Mouse (Mus musculus) gastrocnemius, postnatal 25 days (tissue): ENCODE results near the gene Rfpl4b. TPM values are rescaled to one million over a fixed set of nuclear protein-coding genes. Genes with fewer than 3 reads are reported as not detected.
"Not testable (repeated sequence)": the region's sequence is repeated elsewhere in the genome, so short reads cannot be mapped to it uniquely, and the experiment has no call there.

Experiments
- DNase-seq: peaks from one replicate; pipeline ENCODE4 v3.0.0; 2022
- long read RNA-seq, 2 experiments: library from polyadenylated mRNA; stranded (forward); transcript quantifications; one replicate each; pipeline ENCODE4 v2.0.0; 2021
- total RNA-seq, 2 experiments: library from RNA; stranded (reverse); gene quantifications; 1 replicate in 1 of 2; 2 replicates in 1 of 2; pipeline ENCODE4 v1.2.3; 2021

The Rfpl4b gene
- total RNA-seq, result not detected
- long read RNA-seq, experiment 1, result 0 reads
- long read RNA-seq, experiment 2, result 0 reads

DNA sequence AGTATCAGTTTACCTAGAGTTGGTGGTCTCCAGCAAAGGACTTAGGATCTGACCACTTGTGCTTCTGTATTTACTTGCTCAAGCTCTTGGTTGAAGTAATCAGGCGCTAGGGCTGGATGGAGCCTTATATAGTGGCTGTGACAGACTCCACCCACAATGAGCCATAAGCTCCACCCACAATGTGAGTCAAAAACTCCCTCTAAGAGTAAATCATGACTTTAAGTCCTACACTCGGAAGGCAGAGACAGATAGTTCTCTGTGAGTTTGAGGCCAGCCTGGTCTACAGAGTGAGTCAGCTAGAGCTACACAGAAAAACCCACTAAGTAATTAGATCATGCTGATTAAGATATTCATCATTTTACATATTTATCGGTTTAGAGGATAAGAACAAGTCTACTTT lies at the start of gene Rfpl4b:
Rfpl4b (minus strand) TSS at position 101 of the 400 bp plus-strand sequence.
- DNase-seq, result no peak

DNA sequence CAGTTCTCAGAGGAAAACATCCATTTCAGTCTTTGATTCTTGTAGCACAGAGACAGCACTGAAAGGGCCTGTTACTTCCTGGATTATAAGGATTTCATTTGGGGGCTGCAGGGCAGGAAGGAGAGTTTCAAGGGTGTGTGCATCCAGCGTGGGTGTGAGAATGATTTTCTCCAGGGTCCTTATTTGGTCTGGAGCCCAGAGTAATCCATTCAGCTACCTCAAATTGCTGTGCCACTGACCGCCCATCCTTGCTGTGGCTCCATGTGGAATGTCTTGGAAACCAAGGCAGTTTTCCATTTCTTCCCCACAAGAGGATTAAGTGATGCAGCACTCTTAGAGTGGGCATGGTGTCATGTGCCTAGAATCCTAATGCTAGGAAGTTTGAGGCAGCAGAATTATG lies 33.6 kb upstream of the Rfpl4b start:
- DNase-seq, result peak; percentile 9

DNA sequence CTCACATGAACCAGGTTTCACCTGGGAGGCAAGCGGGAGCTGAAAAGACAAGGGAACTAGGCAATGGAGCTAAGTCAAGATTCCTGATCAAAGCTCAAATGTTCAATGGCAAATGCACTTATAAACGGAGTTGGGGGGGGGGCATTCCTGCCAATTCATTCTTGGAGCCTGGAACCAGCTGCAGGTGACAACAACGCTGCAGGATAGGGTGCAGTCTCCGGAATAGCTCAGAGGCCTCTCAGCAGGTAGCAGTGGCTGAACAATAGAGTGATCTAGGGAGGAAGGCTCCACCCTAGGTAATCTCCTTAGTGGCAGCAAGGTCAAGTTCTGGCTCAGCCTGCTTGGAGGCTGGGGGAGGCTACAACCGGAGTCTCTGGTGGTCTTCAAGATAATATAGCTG lies 28.4 kb upstream of the Rfpl4b start:
- not testable (repeated sequence) for DNase-seq

DNA sequence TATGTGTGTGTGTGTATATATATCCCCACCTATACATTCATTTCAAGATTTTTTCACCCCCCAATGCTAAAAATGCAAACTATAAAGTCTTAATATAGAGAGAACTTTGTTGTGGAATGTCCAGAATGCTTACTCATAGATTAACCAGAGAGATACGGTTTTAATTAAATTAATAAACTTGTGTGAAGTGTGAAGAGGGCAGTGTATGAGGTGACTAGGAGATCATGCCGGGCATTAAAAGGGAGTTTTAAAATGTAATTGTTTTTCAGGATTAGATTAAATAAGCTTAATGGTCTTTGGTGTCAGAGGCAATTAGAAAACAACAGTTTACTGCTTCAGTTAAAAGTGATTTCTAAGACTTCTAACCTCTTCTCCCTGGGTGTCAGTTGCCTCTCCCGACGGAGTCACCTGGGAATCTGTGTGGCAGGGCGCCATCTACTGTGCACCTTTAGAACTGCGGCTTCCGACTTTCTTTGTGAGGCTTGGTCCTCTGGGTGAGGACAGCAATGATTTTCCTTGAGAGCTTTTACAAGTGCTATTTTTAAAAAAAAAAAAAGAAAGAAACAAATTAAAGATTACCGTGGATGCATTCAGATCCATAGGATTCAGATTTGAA lies 27.4 kb upstream of the Rfpl4b start:
- DNase-seq, result peak; percentile 36

DNA sequence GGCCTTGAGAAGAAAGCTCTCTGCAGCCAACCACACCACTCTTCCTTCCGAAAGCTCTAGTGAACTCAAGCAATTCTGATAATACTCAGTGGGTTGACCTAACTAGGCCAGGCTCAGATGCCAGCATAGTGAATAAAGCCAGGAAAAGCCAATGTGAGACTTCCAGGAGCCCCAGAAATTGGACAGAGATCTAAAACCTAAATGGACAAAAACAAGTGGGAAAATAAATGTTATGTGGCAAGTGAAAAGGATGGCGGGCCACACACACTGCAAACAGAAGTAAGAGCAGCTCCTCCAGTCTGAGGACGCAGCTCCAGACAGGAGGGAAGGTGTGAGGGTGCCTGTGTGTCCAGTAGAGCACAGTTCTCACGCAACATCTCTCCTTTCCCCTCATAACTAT lies 26.7 kb upstream of the Rfpl4b start:
- DNase-seq, result no peak

DNA sequence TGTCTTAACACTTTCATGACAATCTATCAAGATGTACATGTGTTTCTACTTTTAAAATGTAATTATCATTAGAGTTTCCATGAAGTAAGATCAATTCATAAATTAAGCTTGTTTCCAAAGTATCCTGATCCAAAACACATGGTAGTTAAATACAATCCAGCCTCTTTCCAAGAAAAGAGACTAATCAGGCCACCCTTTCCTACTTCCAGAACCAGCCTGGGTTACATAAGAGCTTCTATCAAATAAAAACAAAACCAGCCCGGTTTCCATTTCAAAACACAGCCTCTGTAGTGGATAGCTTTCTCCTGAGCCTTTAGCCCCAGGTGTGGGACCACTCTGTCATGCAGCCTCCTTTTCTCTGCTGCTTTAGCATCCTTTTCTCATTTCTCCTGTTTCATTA lies 2.2 kb upstream of the Rfpl4b start:
- no peak for DNase-seq

DNA sequence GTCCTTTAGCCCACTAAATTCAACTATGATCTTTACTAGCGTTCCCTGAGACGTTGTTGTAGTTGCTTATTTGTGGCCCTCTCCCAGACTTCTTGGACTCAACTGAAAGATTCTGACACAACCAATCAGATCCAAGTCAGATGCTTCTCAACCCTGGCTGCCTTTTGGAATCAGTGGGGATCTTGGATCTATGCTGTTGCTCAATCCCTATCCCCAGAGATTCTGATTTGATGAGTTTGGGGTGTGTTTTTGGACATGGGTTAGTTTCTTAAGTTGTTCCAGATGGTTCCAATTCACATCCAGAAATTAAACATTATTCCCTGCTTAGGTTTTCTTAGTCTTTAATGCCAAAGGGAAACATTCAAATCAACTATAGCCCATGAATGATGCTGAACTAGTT lies 15.5 kb downstream of the Rfpl4b start:
- peak; percentile 49 for DNase-seq

DNA sequence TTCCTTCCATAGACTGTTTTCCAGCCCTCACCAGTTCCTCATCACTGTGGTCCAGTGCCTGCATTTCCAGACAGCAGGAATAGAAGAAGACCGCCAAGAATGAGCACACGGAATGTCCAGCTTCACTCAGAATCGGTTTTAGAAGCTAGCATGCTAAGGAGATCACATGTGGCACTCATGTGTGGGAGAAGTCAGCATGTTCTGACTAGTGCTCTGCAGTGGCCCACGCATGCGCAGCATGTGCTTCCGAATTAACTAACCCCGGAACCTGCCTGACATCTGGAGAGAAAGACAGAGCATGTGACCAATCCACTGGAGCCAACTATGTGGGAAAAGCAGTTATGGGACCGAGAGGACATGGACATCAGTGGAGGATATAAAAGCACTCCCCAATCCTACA lies 17.5 kb downstream of the Rfpl4b start:
- no peak for DNase-seq

DNA sequence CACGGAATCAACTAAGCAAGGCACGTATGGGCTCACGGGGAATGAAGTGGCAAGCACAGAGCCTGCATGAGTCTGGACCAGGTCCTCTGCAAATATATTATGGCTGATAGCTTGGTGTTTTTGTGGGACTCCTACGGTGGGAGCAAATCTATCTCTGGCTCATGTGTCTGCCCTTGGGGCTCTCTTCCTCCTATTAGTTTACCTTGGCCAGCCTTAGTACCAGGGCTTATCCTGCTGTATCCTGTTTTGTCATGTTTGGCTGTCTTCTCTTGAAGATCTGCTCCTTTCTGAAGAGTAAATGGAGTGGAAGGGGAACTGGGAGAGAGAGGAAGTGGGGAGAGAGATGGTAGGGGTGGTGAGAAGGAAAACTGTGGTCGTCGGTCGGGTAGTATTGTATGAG lies 18.3 kb downstream of the Rfpl4b start:
- no peak for DNase-seq

DNA sequence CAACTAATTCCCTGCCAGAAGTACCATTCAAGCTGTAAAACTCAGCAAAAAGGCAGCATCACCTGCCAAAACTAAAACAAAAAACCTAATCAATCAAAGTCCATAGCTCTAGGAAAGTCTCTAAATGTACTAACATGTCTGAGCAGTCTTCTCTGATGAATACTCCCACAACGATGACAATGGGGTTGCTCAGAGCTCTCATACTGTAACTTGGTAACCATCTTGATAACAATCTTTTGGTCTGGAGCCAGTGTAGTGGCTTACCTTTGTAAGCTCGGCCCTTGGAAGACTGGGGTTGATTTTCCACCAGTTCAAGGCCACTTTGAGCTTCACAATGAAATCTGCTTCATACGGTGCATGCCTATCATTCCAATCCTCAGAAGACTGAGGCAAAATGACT lies 33.0 kb downstream of the Rfpl4b start:
- DNase-seq, result no peak

Other genes starting within 250 kb of the Rfpl4b start
- 10 to 100 TPM; 23.3 to 34.6 TPM for gene Lama4, start 143.7 kb upstream of the Rfpl4b start, total RNA-seq